Mouse (Mus musculus) CH12.LX (cell line): ENCODE data around the gene Wrnip1. TPM values are rescaled to one million over a fixed set of nuclear protein-coding genes. Genes with fewer than 3 reads are reported as not detected.

Experiments
- DNase-seq: peaks from one replicate; pipeline ENCODE4 v3.0.0-alpha.2; 2013; ENCODE audit errors: extremely low read depth
- H3K27ac ChIP-seq: 2 replicates; pipeline ENCODE4 v1.5.1; 2012; ENCODE audit warnings: low read depth, mild to moderate bottlenecking, control low read depth, moderate library complexity; ENCODE audit not compliant: insufficient read depth
- H3K27me3 ChIP-seq: replicated peaks from 2 replicates; pipeline ENCODE3; 2012; ENCODE audit warnings: inconsistent platforms
- H3K36me3 ChIP-seq, 2 experiments: replicated peaks in 1 of 2; 2 replicates each; pipeline versions ENCODE3 to v1.6.1; 2012; ENCODE audit warnings: inconsistent platforms in 1 of 2, low read length in 1 of 2, mild to moderate bottlenecking in 1 of 2, mixed read lengths in 1 of 2, moderate library complexity in 1 of 2; ENCODE audit not compliant: control insufficient read depth in 1 of 2, insufficient read depth in 1 of 2
- H3K4me1 ChIP-seq, 2 experiments: 2 replicates each; pipeline ENCODE4 v1.6.1; 2012; ENCODE audit warnings: inconsistent platforms in 1 of 2, moderate library complexity in 1 of 2; ENCODE audit not compliant: insufficient read depth in 2 of 2, control insufficient read depth in 1 of 2
- H3K4me2 ChIP-seq: 2 replicates; pipeline ENCODE4 v1.6.1; 2012; ENCODE audit warnings: low read depth, mild to moderate bottlenecking, control low read depth; ENCODE audit not compliant: poor library complexity, insufficient read depth, severe bottlenecking
- H3K4me3 ChIP-seq, 3 experiments: fragments of 150-350 bp in 1 of 3; sonication (generic) in 1 of 3; replicated peaks in 1 of 3; 2 replicates each; pipeline versions ENCODE3 to v1.5.1; 2011 to 2012; ENCODE audit warnings: low read depth in 2 of 3, low read length in 2 of 3, mild to moderate bottlenecking in 2 of 3, moderate library complexity in 2 of 3, control low read depth in 1 of 3, improper control_type of control experiment in 1 of 3, inconsistent platforms in 1 of 3, mixed read lengths in 1 of 3; ENCODE audit not compliant: poor library complexity in 1 of 3
- H3K79me2 ChIP-seq: replicated peaks from 2 replicates; pipeline ENCODE4 v1.6.1; 2012; ENCODE audit warnings: mild to moderate bottlenecking, moderate library complexity; ENCODE audit not compliant: control insufficient read depth, poor library complexity, insufficient read depth, severe bottlenecking; ENCODE audit errors: extremely low read depth
- H3K9ac ChIP-seq: 2 replicates; pipeline ENCODE4 v1.6.1; 2012; ENCODE audit warnings: low read depth, mild to moderate bottlenecking, control low read depth, moderate library complexity; ENCODE audit not compliant: insufficient read depth
- H3K9me3 ChIP-seq: replicated peaks from 2 replicates; pipeline ENCODE3; 2012; ENCODE audit warnings: low read length, inconsistent platforms, mixed read lengths
- BHLHE40 ChIP-seq: IDR thresholded peaks from 2 replicates; pipeline ENCODE4 v1.6.1; 2011; ENCODE audit warnings: mild to moderate bottlenecking, low read depth, low read length, improper control_type of control experiment
- CHD1 ChIP-seq: IDR thresholded peaks from 2 replicates; pipeline ENCODE4 v1.6.1; 2012; ENCODE audit warnings: low read depth, low read length, improper control_type of control experiment, inconsistent platforms
- CTCF ChIP-seq, 2 experiments: IDR thresholded peaks in 1 of 2; conservative IDR thresholded peaks in 1 of 2; 2 replicates each; pipeline ENCODE4 v1.5.1; 2011 to 2012; ENCODE audit warnings: low read depth in 2 of 2, low read length in 2 of 2, improper control_type of control experiment in 1 of 2, inconsistent platforms in 1 of 2, mild to moderate bottlenecking in 1 of 2, moderate library complexity in 1 of 2
- E2F4 ChIP-seq: IDR thresholded peaks from 2 replicates; pipeline ENCODE4 v1.6.1; 2011; ENCODE audit warnings: low read depth, low read length, improper control_type of control experiment; ENCODE audit not compliant: insufficient replicate concordance
- EP300 ChIP-seq: IDR thresholded peaks from 2 replicates; pipeline ENCODE4 v1.6.1; 2011; ENCODE audit warnings: low read length, improper control_type of control experiment
- ETS1 ChIP-seq: conservative IDR thresholded peaks from 2 replicates; pipeline ENCODE4 v1.6.1; 2012; ENCODE audit warnings: low read depth, mild to moderate bottlenecking, inconsistent platforms, low read length, improper control_type of control experiment, moderate library complexity
- GABPA ChIP-seq: IDR thresholded peaks from 2 replicates; pipeline ENCODE4 v1.6.1; 2012; ENCODE audit warnings: low read depth, low read length, improper control_type of control experiment, inconsistent platforms; ENCODE audit not compliant: insufficient replicate concordance
- HCFC1 ChIP-seq: IDR thresholded peaks from 2 replicates; pipeline ENCODE4 v1.6.1; 2012; ENCODE audit warnings: low read depth, mild to moderate bottlenecking, inconsistent platforms, low read length, improper control_type of control experiment
- JUN ChIP-seq: IDR thresholded peaks from 2 replicates; pipeline ENCODE4 v1.6.1; 2011; ENCODE audit warnings: low read depth, mild to moderate bottlenecking, low read length, improper control_type of control experiment, moderate library complexity; ENCODE audit not compliant: insufficient read depth
- MAX ChIP-seq: IDR thresholded peaks from 2 replicates; pipeline ENCODE4 v1.6.1; 2011; ENCODE audit warnings: low read length, improper control_type of control experiment
- MAZ ChIP-seq: IDR thresholded peaks from 2 replicates; pipeline ENCODE4 v1.6.1; 2012; ENCODE audit warnings: low read depth, mild to moderate bottlenecking, inconsistent platforms, low read length, improper control_type of control experiment, moderate library complexity
- MEF2A ChIP-seq: IDR thresholded peaks from 2 replicates; pipeline ENCODE4 v1.6.1; 2014; ENCODE audit warnings: low read depth, mild to moderate bottlenecking, inconsistent platforms, low read length, improper control_type of control experiment, borderline replicate concordance
- MYC ChIP-seq: IDR thresholded peaks from 2 replicates; pipeline ENCODE4 v1.6.1; 2011; ENCODE audit warnings: low read depth, mild to moderate bottlenecking, improper control_type of control experiment, low read length
- POLR2A ChIP-seq: IDR thresholded peaks from 2 replicates; pipeline ENCODE4 v1.6.1; 2011; ENCODE audit warnings: low read depth, mild to moderate bottlenecking, improper control_type of control experiment, low read length
- RAD21 ChIP-seq: IDR thresholded peaks from 2 replicates; pipeline ENCODE4 v1.6.1; 2011; ENCODE audit warnings: low read depth, mild to moderate bottlenecking, low read length, improper control_type of control experiment, moderate library complexity
- SIN3A ChIP-seq: IDR thresholded peaks from 2 replicates; pipeline ENCODE4 v1.6.1; 2012; ENCODE audit warnings: low read length, improper control_type of control experiment, inconsistent platforms
- TCF12 ChIP-seq: IDR thresholded peaks from 2 replicates; pipeline ENCODE4 v1.6.1; 2014; ENCODE audit warnings: low read depth, mild to moderate bottlenecking, inconsistent platforms, low read length, improper control_type of control experiment
- UBTF ChIP-seq: IDR thresholded peaks from 2 replicates; pipeline ENCODE4 v1.6.1; 2012; ENCODE audit warnings: low read depth, mild to moderate bottlenecking, inconsistent platforms, low read length, improper control_type of control experiment, moderate library complexity
- USF1 ChIP-seq: IDR thresholded peaks from 2 replicates; pipeline ENCODE4 v1.6.1; 2014; ENCODE audit warnings: low read depth, mild to moderate bottlenecking, inconsistent platforms, low read length, improper control_type of control experiment
- ZC3H11A ChIP-seq: IDR thresholded peaks from 2 replicates; pipeline ENCODE4 v1.6.1; 2012; ENCODE audit warnings: low read depth, mild to moderate bottlenecking, inconsistent platforms, low read length, improper control_type of control experiment
- ZMIZ1 ChIP-seq: IDR thresholded peaks from 2 replicates; pipeline ENCODE4 v1.6.1; 2012; ENCODE audit warnings: low read depth, mild to moderate bottlenecking, inconsistent platforms, low read length, improper control_type of control experiment
- ZNF384 ChIP-seq: IDR thresholded peaks from 2 replicates; pipeline ENCODE4 v1.6.1; 2012; ENCODE audit warnings: low read depth, low read length, improper control_type of control experiment, inconsistent platforms
- dilution Hi-C: fragments of 300-500 bp; cut with MboI; formaldehyde crosslinking; loops from 2 replicates; pipeline ENCODE4 v1.14.3; 2020; ENCODE audit warnings: low sequenced_read_pairs; ENCODE audit not compliant: extremely low pct_unique_long_range_greater_than_20kb, extremely low pct_ligation_motif_present
- in situ Hi-C: fragments of 300-500 bp; cut with MboI; formaldehyde crosslinking; loops from 3 replicates; pipeline ENCODE4 v1.14.3; 2019; ENCODE audit warnings: low sequenced_read_pairs, low pct_ligation_motif_present, low pct_unique_long_range_greater_than_20kb, mixed read lengths
- polyA plus RNA-seq: library from polyadenylated mRNA; unstranded; fragments of >175 nt; gene quantifications from 2 replicates; pipeline ENCODE4 v1.2.1, GENCODE M21; 2012; ENCODE audit warnings: low read depth; ENCODE audit not compliant: insufficient read length
- total RNA-seq, 2 experiments: library from RNA; depleted of rRNA; stranded (reverse); fragments of 300-350 nt in 1 of 2; fragments of >200 nt in 1 of 2; gene quantifications; 2 replicates each; pipeline ENCODE4 v1.2.3; 2012 to 2014

Wrnip1 gene
- total and polyA plus RNA-seq, 3 experiments = 47.4 to 61.4 (median 60.5) TPM

DNA sequence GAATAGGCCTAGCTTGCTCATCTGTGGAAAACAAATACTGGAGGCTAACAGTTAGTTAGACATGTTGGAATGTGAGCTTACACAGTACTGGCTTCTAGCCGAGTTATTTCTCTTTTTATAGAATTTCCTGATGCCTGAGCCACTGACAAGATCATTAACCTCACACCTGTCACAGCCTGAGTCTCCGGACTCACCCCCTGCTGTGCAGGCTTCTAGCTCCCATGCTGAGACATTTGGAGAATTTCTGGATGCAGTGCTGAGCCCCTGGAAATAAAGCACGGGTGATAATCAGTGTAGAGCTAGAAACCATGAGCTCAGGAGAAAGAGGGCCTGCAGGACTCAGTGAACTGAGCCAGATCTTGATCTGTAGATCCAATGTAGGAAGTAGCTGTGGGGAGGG, 31.9 kb upstream of the Wrnip1 start:
- dilution Hi-C loops (no loop called here), in situ Hi-C loops (no loop called here)
- Histone ChIP-seq H3K4me3 (no peak overlapping the region), H3K36me3 (no peaks in the 10 kb centered on the region), H3K4me2 (no peak overlapping the region), H3K9me3 (no peaks in the 10 kb centered on the region), H3K4me1 (peaks cover 0 to 7% of the 10 kb centered on the region in 2 experiments; a peak in 2 of 4 replicates), H3K27ac (no peak overlapping the region), H3K79me2 (no peaks in the 10 kb centered on the region), H3K9ac (no peak overlapping the region), H3K27me3 (no peaks in the 10 kb centered on the region)
- TF ChIP-seq HCFC1 (no peak), MYC (no peak), JUN (no peak), CHD1 (no peak), ZMIZ1 (no peak), BHLHE40 (no peak), GABPA (no peak), TCF12 (no peak), ZNF384 (no peak), UBTF (no peak), ETS1 (no peak), MAX (no peak), MEF2A (no peak), EP300 (no peak), ZC3H11A (no peak), E2F4 (no peak), SIN3A (no peak), POLR2A (no peak), MAZ (no peak)
- no peak for DNase-seq

- dilution Hi-C loops (no loop called here), in situ Hi-C loops (no loop called here)
- Histone ChIP-seq H3K9ac (no peak overlapping the region), H3K27me3 (no peaks in the 10 kb centered on the region), H3K27ac (no peak overlapping the region), H3K36me3 (no peaks in the 10 kb centered on the region), H3K79me2 (no peaks in the 10 kb centered on the region), H3K9me3 (no peaks in the 10 kb centered on the region), H3K4me1 (no peaks in the 10 kb centered on the region), H3K4me2 (no peak overlapping the region), H3K4me3 (no peak overlapping the region)
- DNase-seq = no peak
- TF ChIP-seq RAD21 (no peak), CTCF (conservative IDR thresholded peaks at IDR 0.05 in 1 of 2, IDR thresholded peaks at IDR 0.05 in 1 of 2; ENCODE audit: low read depth in 2 of 2, low read length in 2 of 2) (no peak), USF1 (no peak), UBTF (no peak), MEF2A (no peak)
Observed at GRCm38 (mm10) chr13:32775889-32776288, 25.9 kb upstream of the Wrnip1 start.
